Mouse (Mus musculus) forebrain, embryonic 11.5 days (tissue): Measurements from ENCODE around the gene Tenm4. TPM values are rescaled to one million over a fixed set of nuclear protein-coding genes. Genes with fewer than 3 reads are reported as not detected.

ENCODE experiments used
- ATAC-seq: fragments of 200-750 bp; cut with Nextera tagmentation; replicated peaks from 2 replicates; pipeline ENCODE4 v1.8.0; 2017; ENCODE audit warnings: moderate TSS enrichment; ENCODE audit not compliant: low FRiP score
- DNase-seq: peaks from one replicate; pipeline ENCODE4 v3.0.0-alpha.2; 2017; ENCODE audit warnings: low spot score
- H3K27ac ChIP-seq: fragments of 300-500 bp; sonication (generic); 2 replicates; pipeline ENCODE4 v1.5.1; 2014; ENCODE audit warnings: low read depth, low read length
- H3K27me3 ChIP-seq: fragments of 300-500 bp; sonication (generic); 2 replicates; pipeline ENCODE4 v1.6.1; 2014; ENCODE audit warnings: mild to moderate bottlenecking, low read length, mixed read lengths; ENCODE audit not compliant: control insufficient read depth, insufficient read depth
- H3K36me3 ChIP-seq: fragments of 300-500 bp; sonication (generic); 2 replicates; pipeline ENCODE4 v1.6.1; 2014; ENCODE audit warnings: mild to moderate bottlenecking, low read length, moderate library complexity, mixed read lengths; ENCODE audit not compliant: control insufficient read depth, insufficient read depth
- H3K4me1 ChIP-seq: fragments of 300-500 bp; sonication (generic); replicated peaks from 2 replicates; pipeline ENCODE4 v1.6.1; 2014; ENCODE audit warnings: low read length, mixed read lengths; ENCODE audit not compliant: control insufficient read depth, insufficient read depth
- H3K4me2 ChIP-seq: fragments of 300-500 bp; sonication (generic); 2 replicates; pipeline ENCODE4 v1.6.1; 2014; ENCODE audit warnings: low read depth, mild to moderate bottlenecking, low read length, moderate library complexity, mixed read lengths; ENCODE audit not compliant: severe bottlenecking
- H3K4me3 ChIP-seq: fragments of 300-500 bp; sonication (generic); 2 replicates; pipeline ENCODE4 v1.5.1; 2014; ENCODE audit warnings: low read depth, low read length
- H3K9ac ChIP-seq: fragments of 300-500 bp; sonication (generic); 2 replicates; pipeline ENCODE4 v1.6.1; 2014; ENCODE audit warnings: low read length
- H3K9me3 ChIP-seq: fragments of 300-500 bp; sonication (generic); 2 replicates; pipeline ENCODE4 v1.6.1; 2016; ENCODE audit warnings: low read length, mixed read lengths; ENCODE audit not compliant: control insufficient read depth
- WGBS: fragments of 180-500 bp; shearing (Covaris S2); extraction: QIAGEN DNeasy Blood & Tissue Kit; methylation state at CpG from one replicate; pipeline ENCODE4 v1.1.7; 2014; 5-methylcytosine and 5-hydroxymethylcytosine counted together
- polyA plus RNA-seq: library from polyadenylated mRNA; unstranded; fragments of >200 nt; fragmentation: Nextera tagmentation; extraction: Ambion mirVana; gene quantifications from 2 replicates; pipeline ENCODE4 v1.2.1, GENCODE M21; 2014

Tenm4 gene
- polyA plus RNA-seq, 1 experiment from 2014 or later = 47.9 TPM

DNA sequence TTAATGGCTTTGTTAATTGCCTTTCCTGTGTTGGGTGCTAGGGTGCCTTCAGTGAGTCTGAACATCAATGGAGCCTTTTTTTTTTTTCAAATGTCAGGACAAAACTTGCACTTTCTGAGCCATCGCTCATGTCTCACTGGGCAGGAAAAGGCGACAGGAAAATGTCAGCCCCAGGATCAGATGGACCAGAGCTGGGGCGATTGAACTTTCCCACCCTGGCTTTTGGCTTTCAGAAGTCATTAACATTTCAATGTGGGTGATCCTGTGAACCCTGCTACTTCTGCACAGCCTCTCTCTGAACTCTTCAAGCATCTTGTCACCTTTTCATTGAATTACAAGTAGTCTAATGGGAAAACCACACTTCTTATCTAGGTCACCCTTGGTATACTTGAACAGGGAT lies 551.8 kb downstream of the Tenm4 start:
- Histone ChIP-seq H3K27ac (no peak overlapping the region), H3K4me1 (peaks cover 18% of the 10 kb centered on the region), H3K4me2 (no peak overlapping the region), H3K9me3 (no peaks in the 10 kb centered on the region), H3K4me3 (no peak overlapping the region), H3K9ac (no peak overlapping the region), H3K36me3 (no peaks in the 10 kb centered on the region), H3K27me3 (peaks cover 8% of the 10 kb centered on the region; the same call in 1 of the 2 replicates)
- 47% methylated on average over 3 of the region's 3 CpGs for WGBS
- no peak for DNase-seq
- no peak for ATAC-seq

DNA sequence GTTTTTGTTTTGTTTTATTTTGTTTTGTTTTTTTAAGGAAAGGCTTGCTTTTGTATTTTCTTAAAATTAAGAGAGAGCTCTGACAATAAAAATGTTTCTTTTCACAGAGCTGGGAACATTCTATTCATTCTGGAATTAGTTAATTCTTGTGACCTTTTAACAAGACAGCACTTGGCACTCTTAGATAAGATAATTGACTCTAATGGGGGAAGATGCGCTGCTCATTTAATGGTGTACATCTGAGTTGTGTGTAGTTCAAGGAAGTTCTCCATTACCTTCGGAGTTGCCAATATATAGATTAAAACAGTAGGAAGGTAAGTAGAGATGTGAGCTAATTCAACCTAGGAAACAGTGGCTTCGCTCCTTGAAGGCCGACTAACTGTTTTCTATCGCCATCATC lies 554.6 kb downstream of the Tenm4 start:
- H3K36me3 ChIP-seq = no peaks in the 10 kb centered on the region; the same call in 1 of the 2 replicates
- no peak overlapping the region for H3K27ac ChIP-seq
- no peak for DNase-seq
- no peak for ATAC-seq
- no peaks in the 10 kb centered on the region for H3K4me1 ChIP-seq
- H3K4me2 ChIP-seq = no peak overlapping the region
- no peak overlapping the region for H3K4me3 ChIP-seq
- no peak overlapping the region for H3K9ac ChIP-seq
- H3K9me3 ChIP-seq = no peaks in the 10 kb centered on the region
- 94% methylated on average over 5 of the region's 5 CpGs for WGBS
- H3K27me3 ChIP-seq = peaks cover 8% of the 10 kb centered on the region; the same call in 1 of the 2 replicates

DNA sequence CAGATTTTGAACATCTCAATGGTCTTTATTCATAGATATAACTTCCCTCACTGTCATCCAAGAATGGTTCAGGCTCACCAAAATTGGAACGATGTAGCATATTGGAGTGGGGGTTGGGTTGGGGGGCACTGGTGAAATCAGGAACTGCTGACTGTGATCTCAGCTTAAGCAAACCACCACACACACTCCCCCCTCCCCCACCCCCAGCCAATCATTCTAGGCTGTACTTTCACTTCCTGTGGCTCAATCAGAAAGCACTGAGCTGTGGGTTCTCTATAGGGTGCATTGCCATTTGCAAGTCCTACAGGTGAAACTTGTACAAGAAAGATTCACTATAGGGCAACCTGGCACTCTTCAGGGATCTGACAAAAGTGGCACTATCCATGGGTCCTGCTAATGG lies 559.3 kb downstream of the Tenm4 start:
- Histone ChIP-seq H3K4me1 (0 out of 2 replicates have a peak, but pooled peaks cover 2% of the 10 kb centered on the region), H3K9ac (no peak overlapping the region), H3K9me3 (no peaks in the 10 kb centered on the region), H3K27me3 (no peaks in the 10 kb centered on the region), H3K36me3 (no peaks in the 10 kb centered on the region; the same call in 1 of the 2 replicates), H3K4me3 (no peak overlapping the region), H3K4me2 (no peak overlapping the region), H3K27ac (no peak overlapping the region)
- WGBS = 97% methylated on average over 1 of the region's 1 CpGs
- ATAC-seq (no peak), DNase-seq (peak; percentile 8)

DNA sequence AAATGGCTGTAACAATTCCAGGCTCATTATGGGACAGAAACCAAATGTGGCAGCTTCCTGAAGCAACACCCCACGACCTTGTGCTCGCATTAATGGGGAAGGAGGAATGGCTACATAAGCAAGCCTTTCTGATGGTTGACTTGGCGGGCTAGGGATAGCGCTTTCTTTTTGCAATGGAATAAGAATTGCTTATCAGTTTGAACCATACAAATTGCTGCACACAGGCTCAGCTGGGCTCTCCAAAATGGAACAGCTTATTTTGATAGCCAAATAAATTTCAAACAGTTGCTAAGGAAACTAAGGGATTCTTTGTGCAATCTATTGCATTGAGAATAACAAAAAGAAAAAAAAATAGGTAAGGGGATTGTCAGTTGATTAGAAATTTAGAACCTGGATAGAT lies 560.9 kb downstream of the Tenm4 start:
- 89% methylated on average over 4 of the region's 4 CpGs for WGBS
- no peak overlapping the region for H3K9ac ChIP-seq
- no peak overlapping the region for H3K4me2 ChIP-seq
- no peaks in the 10 kb centered on the region for H3K27me3 ChIP-seq
- ATAC-seq (no peak), DNase-seq (peak; percentile 35)
- H3K36me3 ChIP-seq = no peaks in the 10 kb centered on the region; the same call in 1 of the 2 replicates
- H3K4me1 ChIP-seq = 0 out of 2 replicates have a peak, but pooled peaks cover 2% of the 10 kb centered on the region
- no peak overlapping the region for H3K4me3 ChIP-seq
- no peak overlapping the region for H3K27ac ChIP-seq
- no peaks in the 10 kb centered on the region for H3K9me3 ChIP-seq

DNA sequence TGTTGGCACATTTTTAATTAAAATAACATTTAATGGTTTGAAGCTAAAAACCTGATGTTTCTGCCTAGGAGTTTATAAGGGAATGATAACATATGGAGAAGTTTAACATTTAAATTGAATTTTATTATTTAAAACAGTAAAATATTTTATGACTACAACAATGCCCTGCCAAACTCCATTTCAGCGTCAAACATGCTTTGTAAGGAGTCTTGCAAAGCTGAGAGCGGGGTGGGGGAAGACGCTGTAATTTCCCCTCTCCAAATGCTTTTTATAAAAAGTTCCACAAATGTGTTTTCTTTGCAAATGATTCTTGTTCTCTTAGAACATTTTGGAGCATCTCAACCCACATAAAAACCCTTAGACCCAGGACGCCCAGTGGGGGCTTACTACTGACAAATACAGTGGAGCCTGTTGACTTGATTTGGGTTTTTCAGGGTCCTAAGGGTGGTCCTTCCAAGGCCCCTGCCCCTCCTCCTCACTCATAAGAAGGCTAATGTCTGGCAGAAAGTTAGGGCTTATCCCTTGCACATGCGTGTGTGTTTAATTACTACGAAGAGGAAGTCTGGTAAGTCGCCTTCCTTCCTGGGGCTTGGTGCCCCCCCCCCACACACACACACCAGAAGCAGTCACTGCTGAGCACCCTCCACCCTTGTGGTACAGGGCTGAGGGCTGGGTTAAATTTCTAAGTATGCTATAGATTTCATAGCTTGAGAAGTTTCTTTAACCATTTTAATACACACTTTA lies 563.4 kb downstream of the Tenm4 start:
- no peaks in the 10 kb centered on the region; the same call in 1 of the 2 replicates for H3K36me3 ChIP-seq

DNA sequence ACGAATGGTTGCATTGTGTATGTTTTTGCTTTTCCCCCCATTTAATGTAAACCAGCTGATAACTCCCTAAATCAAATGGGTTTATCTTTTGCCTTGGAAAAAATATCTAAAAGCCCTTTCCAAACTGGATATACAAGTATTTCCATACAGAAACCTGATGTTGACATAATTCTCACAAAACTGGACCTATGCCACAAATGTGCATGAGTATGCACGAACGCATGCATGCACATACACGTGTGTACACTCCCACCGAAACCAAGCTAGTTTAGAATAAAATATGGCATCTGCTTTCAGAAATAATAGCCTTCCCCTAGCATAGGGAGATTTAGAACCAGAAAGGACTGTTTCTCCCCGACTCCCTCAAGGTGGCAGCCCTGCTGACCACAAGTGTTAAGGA lies 569.6 kb downstream of the Tenm4 start:
- no peak for ATAC-seq
- Histone ChIP-seq H3K27ac (no peak overlapping the region), H3K27me3 (no peaks in the 10 kb centered on the region)

More for the DNA sequence above, 563.4 kb downstream of the Tenm4 start:
- Histone ChIP-seq H3K27ac (no peak overlapping the region), H3K27me3 (no peaks in the 10 kb centered on the region), H3K4me3 (no peak overlapping the region), H3K4me1 (0 out of 2 replicates have a peak, but pooled peaks cover 2% of the 10 kb centered on the region), H3K9me3 (no peaks in the 10 kb centered on the region), H3K4me2 (no peak overlapping the region), H3K9ac (no peak overlapping the region)
- 87% methylated on average over 7 of the region's 7 CpGs for WGBS
- ATAC-seq (no peak), DNase-seq (no peak)

DNA sequence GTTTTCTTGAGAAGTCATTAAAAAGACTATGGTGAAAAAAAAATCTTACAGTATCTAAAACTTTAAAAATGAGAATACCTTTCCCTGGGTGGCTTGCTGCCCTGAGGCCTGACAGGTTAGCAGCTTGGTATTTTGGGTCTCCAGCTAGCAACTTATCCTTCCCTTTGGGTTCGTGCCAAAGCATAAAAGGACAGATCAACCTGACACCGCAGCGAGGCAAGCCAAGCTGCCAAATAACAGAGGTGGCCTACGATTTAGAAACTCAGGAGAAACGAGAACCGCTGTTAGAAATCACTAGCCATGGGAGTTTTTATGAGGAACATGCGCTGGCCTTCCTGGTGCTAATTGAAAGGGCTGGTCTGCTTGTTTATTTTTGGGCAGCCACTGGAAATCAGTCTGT lies 571.2 kb downstream of the Tenm4 start:
- H3K36me3 ChIP-seq = no peaks in the 10 kb centered on the region
- ATAC-seq (no peak), DNase-seq (no peak)
- WGBS = 57% methylated on average over 7 of the region's 7 CpGs
- no peak overlapping the region for H3K4me2 ChIP-seq
- no peaks in the 10 kb centered on the region for H3K9me3 ChIP-seq
- H3K4me1 ChIP-seq = peaks cover 6% of the 10 kb centered on the region; the same call in 1 of the 2 replicates
- no peaks in the 10 kb centered on the region for H3K27me3 ChIP-seq
- H3K27ac ChIP-seq = no peak overlapping the region
- no peak overlapping the region for H3K9ac ChIP-seq
- no peak overlapping the region for H3K4me3 ChIP-seq

More for the DNA sequence above, 569.6 kb downstream of the Tenm4 start:
- no peak overlapping the region for H3K9ac ChIP-seq
- H3K9me3 ChIP-seq = no peaks in the 10 kb centered on the region
- no peaks in the 10 kb centered on the region for H3K36me3 ChIP-seq
- H3K4me1 ChIP-seq = peaks cover 3% of the 10 kb centered on the region; the same call in 1 of the 2 replicates
- no peak overlapping the region for H3K4me3 ChIP-seq
- WGBS = 87% methylated on average over 6 of the region's 6 CpGs
- DNase-seq = no peak
- no peak overlapping the region for H3K4me2 ChIP-seq

DNA sequence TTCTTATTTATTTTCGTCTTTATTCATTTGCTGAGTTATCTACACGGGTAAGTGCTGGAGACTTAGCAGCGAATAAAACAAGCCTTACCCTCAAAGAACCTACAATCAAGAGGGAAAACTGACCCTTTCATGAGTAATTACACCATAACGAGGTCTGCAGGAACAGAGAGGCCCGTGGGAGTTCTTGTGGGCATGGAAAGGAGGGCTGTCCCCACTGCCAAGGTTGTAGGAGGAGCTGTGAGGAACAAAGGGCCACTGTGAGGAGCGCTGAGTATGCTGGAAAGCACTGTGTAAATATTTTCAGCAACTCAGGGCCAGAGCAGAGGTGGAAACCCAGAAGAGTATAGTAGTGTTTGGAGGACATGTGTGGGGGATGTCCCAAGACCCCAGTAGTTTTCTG lies 574.9 kb downstream of the Tenm4 start:
- H3K4me1 ChIP-seq = peaks cover 6% of the 10 kb centered on the region; the same call in 1 of the 2 replicates
- 22% methylated on average over 6 of the region's 6 CpGs for WGBS
- no peak overlapping the region for H3K4me2 ChIP-seq
- peak overlapping the region; percentile 88 for H3K27ac ChIP-seq
- ATAC-seq (peak; percentile 93), DNase-seq (peak; percentile 81)
- no peaks in the 10 kb centered on the region for H3K27me3 ChIP-seq
- H3K9me3 ChIP-seq = no peaks in the 10 kb centered on the region
- 0 out of 2 replicates have a peak overlapping the region, but pooled peaks have one; percentile 2 for H3K9ac ChIP-seq
- H3K36me3 ChIP-seq = no peaks in the 10 kb centered on the region
- H3K4me3 ChIP-seq = no peak overlapping the region

DNA sequence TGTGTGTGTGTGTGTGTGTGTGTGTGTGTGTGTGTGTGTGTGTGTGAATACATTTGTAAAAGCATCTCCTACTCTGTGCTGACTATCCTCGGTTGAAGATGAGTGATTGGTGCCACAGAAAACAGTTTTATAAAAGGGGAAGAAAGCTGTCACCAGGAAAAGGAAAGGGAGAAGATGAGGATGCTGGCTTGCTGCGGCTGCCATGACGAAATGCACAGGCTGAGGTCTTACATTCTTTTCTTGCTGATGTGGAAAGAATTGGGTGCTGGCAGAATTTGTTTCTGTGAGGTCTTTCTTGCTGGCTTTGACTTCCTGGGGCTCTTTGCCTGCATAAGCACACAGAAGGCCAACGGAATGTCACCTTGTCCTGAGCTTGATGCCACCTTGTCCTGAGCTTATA lies 575.7 kb downstream of the Tenm4 start:
- H3K9ac ChIP-seq = no peak overlapping the region
- H3K4me1 ChIP-seq = peaks cover 6% of the 10 kb centered on the region; the same call in 1 of the 2 replicates
- H3K9me3 ChIP-seq = no peaks in the 10 kb centered on the region
- H3K4me3 ChIP-seq = no peak overlapping the region
- no peaks in the 10 kb centered on the region for H3K27me3 ChIP-seq
- no peaks in the 10 kb centered on the region for H3K36me3 ChIP-seq
- no peak for DNase-seq
- no peak overlapping the region for H3K27ac ChIP-seq
- ATAC-seq = no peak
- 75% methylated on average over 4 of the region's 4 CpGs for WGBS
- no peak overlapping the region for H3K4me2 ChIP-seq
